Mouse (Mus musculus) heart, postnatal 0 days (tissue): ENCODE data around the gene Ccdc74a. TPM values are rescaled to one million over a fixed set of nuclear protein-coding genes. Genes with fewer than 3 reads are reported as not detected.

Source experiments
- ATAC-seq: fragments of 200-750 bp; cut with Nextera tagmentation; 2 replicates; pipeline ENCODE4 v1.8.0; 2017; ENCODE audit warnings: low read depth, moderate number of reproducible peaks, moderate library complexity; ENCODE audit not compliant: insufficient read depth
- DNase-seq: peaks from one replicate; pipeline ENCODE4 v3.0.0-alpha.2; 2016; ENCODE audit warnings: low spot score
- H3K27ac ChIP-seq: fragments of 300-500 bp; sonication (generic); 2 replicates; pipeline ENCODE4 v1.5.1; 2014; ENCODE audit warnings: low read depth, mild to moderate bottlenecking
- H3K27me3 ChIP-seq: fragments of 300-500 bp; sonication (generic); 2 replicates; pipeline ENCODE4 v1.6.1; 2014; ENCODE audit warnings: low read length, mixed read lengths; ENCODE audit not compliant: control insufficient read depth, insufficient read depth
- H3K36me3 ChIP-seq: fragments of 300-500 bp; sonication (generic); replicated peaks from 2 replicates; pipeline ENCODE4 v1.6.1; 2014; ENCODE audit warnings: low read length, mixed read lengths; ENCODE audit not compliant: control insufficient read depth, insufficient read depth
- H3K4me1 ChIP-seq: fragments of 300-500 bp; sonication (generic); 2 replicates; pipeline ENCODE4 v1.6.1; 2014; ENCODE audit warnings: antibody characterized with exemption; ENCODE audit not compliant: control insufficient read depth, insufficient read depth
- H3K4me2 ChIP-seq: fragments of 300-500 bp; sonication (generic); 2 replicates; pipeline ENCODE4 v1.6.1; 2014; ENCODE audit warnings: low read depth, mild to moderate bottlenecking, low read length, moderate library complexity
- H3K4me3 ChIP-seq: fragments of 300-500 bp; sonication (generic); 2 replicates; pipeline ENCODE4 v1.5.1; 2014; ENCODE audit warnings: low read depth, low read length
- H3K9ac ChIP-seq: fragments of 300-500 bp; sonication (generic); replicated peaks from 2 replicates; pipeline ENCODE4 v1.6.1; 2014; ENCODE audit warnings: low read depth, low read length, mixed read lengths
- H3K9me3 ChIP-seq: fragments of 300-500 bp; sonication (generic); replicated peaks from 2 replicates; pipeline ENCODE4 v1.6.1; 2016; ENCODE audit warnings: low read length; ENCODE audit not compliant: control insufficient read depth
- CTCF ChIP-seq: IDR thresholded peaks from 2 replicates; pipeline ENCODE4 v1.5.1; 2016; ENCODE audit warnings: antibody characterized with exemption, control low read depth, low read depth
- EP300 ChIP-seq: IDR thresholded peaks from 2 replicates; pipeline ENCODE4 v1.6.1; 2016; ENCODE audit warnings: antibody characterized with exemption, low read depth
- WGBS: fragments of 180-500 bp; shearing (Covaris S2); extraction: QIAGEN DNeasy Blood & Tissue Kit; methylation state at CpG from one replicate; pipeline ENCODE4 v1.1.7; 2014; 5-methylcytosine and 5-hydroxymethylcytosine counted together
- polyA plus RNA-seq: library from polyadenylated mRNA; unstranded; fragments of >200 nt; fragmentation: Nextera tagmentation; extraction: Ambion mirVana; gene quantifications from 2 replicates; pipeline ENCODE4 v1.2.1, GENCODE M21; 2015
- total RNA-seq: library from RNA; depleted of rRNA; stranded (reverse); fragments of >200 nt; gene quantifications from 2 replicates; pipeline ENCODE4 v1.2.3, GENCODE M21; 2014; ENCODE audit warnings: low replicate concordance

Gene Ccdc74a
- total and polyA plus RNA-seq, 2 experiments from 2014 or later: 1.5 TPM; not detected in 1

GRCm38 (mm10) chr16:17642311-17642710 is 4.0 kb upstream of the Ccdc74a start:
- Histone ChIP-seq H3K9ac (no peak overlapping the region), H3K4me3 (no peak overlapping the region), H3K4me1 (peaks cover 7% of the 10 kb centered on the region), H3K36me3 (peaks cover 57% of the 10 kb centered on the region), H3K9me3 (no peaks in the 10 kb centered on the region), H3K27ac (no peak overlapping the region), H3K27me3 (no peaks in the 10 kb centered on the region), H3K4me2 (no peak overlapping the region)
- TF ChIP-seq CTCF: no peak
- TF ChIP-seq EP300: no peak
- 90% methylated on average over 8 of the region's 8 CpGs for WGBS
- ATAC-seq: no peak
- DNase-seq: no peak

- Histone ChIP-seq H3K4me1 (peaks cover 7% of the 10 kb centered on the region), H3K9ac (no peak overlapping the region), H3K4me3 (no peak overlapping the region), H3K27me3 (no peaks in the 10 kb centered on the region), H3K27ac (no peak overlapping the region), H3K4me2 (no peak overlapping the region), H3K36me3 (peaks cover 52% of the 10 kb centered on the region), H3K9me3 (no peaks in the 10 kb centered on the region)
- 83% methylated on average over 4 of the region's 4 CpGs for WGBS
- no peak for TF ChIP-seq EP300
- ATAC-seq: no peak
- DNase-seq: no peak
Measured at GRCm38 (mm10) chr16:17643437-17643990, 2.8 kb upstream of the Ccdc74a start.

- Histone ChIP-seq H3K9me3 (no peaks in the 10 kb centered on the region), H3K36me3 (peaks cover 36% of the 10 kb centered on the region), H3K9ac (no peak overlapping the region), H3K4me2 (peak overlapping the region; percentile 80; the same call in 1 of the 2 replicates), H3K27ac (no peak overlapping the region), H3K4me3 (no peak overlapping the region), H3K4me1 (peaks cover 7% of the 10 kb centered on the region), H3K27me3 (no peaks in the 10 kb centered on the region)
- WGBS: 41% methylated on average over 1 of the region's 1 CpGs
- TF ChIP-seq CTCF: no peak
- TF ChIP-seq EP300: no peak
- no peak for ATAC-seq
- no peak for DNase-seq
Measured at GRCm38 (mm10) chr16:17647156-17647555, 886 bp downstream of the Ccdc74a start.

- Histone ChIP-seq H3K27ac (no peak overlapping the region), H3K9me3 (no peaks in the 10 kb centered on the region), H3K9ac (no peak overlapping the region), H3K4me3 (no peak overlapping the region), H3K4me2 (no peak overlapping the region), H3K27me3 (no peaks in the 10 kb centered on the region), H3K4me1 (peaks cover 7% of the 10 kb centered on the region), H3K36me3 (peaks cover 36% of the 10 kb centered on the region)
- no peak for ATAC-seq
- WGBS: 89% methylated on average over 10 of the region's 10 CpGs
- TF ChIP-seq EP300 (no peak), CTCF (no peak)
- no peak for DNase-seq
Measured at GRCm38 (mm10) chr16:17647566-17648340, 1.5 kb downstream of the Ccdc74a start.

GRCm38 (mm10) chr16:17649925-17650605 is 3.8 kb downstream of the Ccdc74a start:
- Histone ChIP-seq H3K36me3 (peaks cover 47% of the 10 kb centered on the region), H3K4me3 (no peak overlapping the region), H3K27ac (no peak overlapping the region), H3K9me3 (no peaks in the 10 kb centered on the region), H3K9ac (no peak overlapping the region), H3K4me1 (peaks cover 7% of the 10 kb centered on the region), H3K27me3 (no peaks in the 10 kb centered on the region), H3K4me2 (no peak overlapping the region)
- WGBS: 81% methylated on average over 16 of the region's 16 CpGs
- no peak for TF ChIP-seq CTCF
- TF ChIP-seq EP300: no peak
- DNase-seq: no peak
- no peak for ATAC-seq
